ENCODE assay signal across 14 mouse cellular contexts in genomic region chr14:24216064-24216463, GRCm38 (mm10). TPM values are rescaled to one million over a fixed set of nuclear protein-coding genes. Genes with fewer than 3 reads are reported as not detected.
DNase-seq lines count a peak whose midpoint lies in the region; ATAC-seq and TF ChIP-seq lines count a peak whose summit lies in the region.
"Had no signal": no experiment of that assay in that cellular context is flagged by ENCODE, and none has a peak within 500 bp of the region (broad histone marks: within the 10 kb centered on the region; RNA-seq: fewer than 3 reads in every experiment).

No protein-coding gene starts in this region.

- no peak overlapping the region for H3K4me3 ChIP-seq in hindbrain, embryonic 16.5 days (ENCODE audit: low read length)
- H3K4me3 ChIP-seq in hindbrain, postnatal 0 days (ENCODE audit: low read length): no peak overlapping the region
- H3K4me3 ChIP-seq in embryonic facial prominence, embryonic 12.5 days: no peak overlapping the region
- no peak overlapping the region for H3K4me3 ChIP-seq in kidney, adult 2 months (ENCODE audit: insufficient read depth, low read depth, low read length)
- no peak overlapping the region for H3K4me3 ChIP-seq in limb, embryonic 10.5 days
- H3K4me3 ChIP-seq: erythroblast, embryonic 14.5 days; liver, embryonic 15.5 days had no signal

- no peaks in the 10 kb centered on the region for H3K27me3 ChIP-seq in hindbrain, embryonic 16.5 days (replicated peaks; ENCODE audit: control insufficient read depth, insufficient read depth, low read length)
- no peaks in the 10 kb centered on the region for H3K27me3 ChIP-seq in hindbrain, postnatal 0 days (ENCODE audit: insufficient read depth, low read length)
- no peaks in the 10 kb centered on the region for H3K27me3 ChIP-seq in embryonic facial prominence, embryonic 12.5 days
- no peaks in the 10 kb centered on the region for H3K27me3 ChIP-seq in kidney, adult 2 months (replicated peaks; ENCODE audit: control insufficient read depth, insufficient read depth, low read length)
- H3K27me3 ChIP-seq in limb, embryonic 10.5 days (ENCODE audit: low read depth, poor library complexity, severe bottlenecking): no peaks in the 10 kb centered on the region

- H3K36me3 ChIP-seq in hindbrain, embryonic 16.5 days (ENCODE audit: control insufficient read depth, insufficient read depth, low read length): no peaks in the 10 kb centered on the region
- no peaks in the 10 kb centered on the region for H3K36me3 ChIP-seq in hindbrain, postnatal 0 days (ENCODE audit: insufficient read depth, low read length)
- no peaks in the 10 kb centered on the region for H3K36me3 ChIP-seq in embryonic facial prominence, embryonic 12.5 days
- H3K36me3 ChIP-seq in kidney, adult 2 months (ENCODE audit: control insufficient read depth, insufficient read depth, low read length): no peaks in the 10 kb centered on the region
- no peaks in the 10 kb centered on the region for H3K36me3 ChIP-seq in limb, embryonic 10.5 days
- H3K36me3 ChIP-seq: liver, embryonic 15.5 days had no signal

- WGBS in hindbrain, embryonic 16.5 days: 73% methylated on average over 4 of the region's 4 CpGs
- 51% methylated on average over 4 of the region's 4 CpGs for WGBS in hindbrain, postnatal 0 days
- 21% methylated on average over 4 of the region's 4 CpGs for WGBS in embryonic facial prominence, embryonic 12.5 days
- WGBS in kidney, adult 2 months: 29% methylated on average over 4 of the region's 4 CpGs
- WGBS in limb, embryonic 10.5 days: 18% methylated on average over 4 of the region's 4 CpGs

- no peak for DNase-seq in hindbrain, postnatal 0 days (ENCODE audit: low spot score)
- peak; percentile 83 for DNase-seq in kidney, adult 2 months
- peak; percentile 56 for DNase-seq in limb, embryonic 10.5 days (ENCODE audit: low spot score)
- no peak for DNase-seq in adrenal gland, postnatal 36 days
- no peak for DNase-seq in left cerebral cortex, adult 8-10 months (ENCODE audit: low spot score in 2 of 2)
- DNase-seq in gastrocnemius, postnatal 25 days: no peak
- DNase-seq: cerebellum, adult 8-10 months; thymus, postnatal 25 days had no signal

- TF ChIP-seq CTCF in hindbrain, postnatal 0 days (IDR thresholded peaks at IDR 0.05; ENCODE audit: low read depth): no peak
- no peak for TF ChIP-seq CTCF in kidney, adult 2 months (conservative IDR thresholded peaks at IDR 0.05; ENCODE audit: insufficient read depth, insufficient read length, low read depth, low read length)

- no peak for TF ChIP-seq POLR2A in kidney, adult 2 months (IDR thresholded peaks at IDR 0.05; ENCODE audit: low read depth, low read length)

- H3K4me2 ChIP-seq in hindbrain, embryonic 16.5 days (ENCODE audit: low read length): no peak overlapping the region
- H3K4me2 ChIP-seq in hindbrain, postnatal 0 days (ENCODE audit: low read depth, low read length): no peak overlapping the region
- H3K4me2 ChIP-seq in embryonic facial prominence, embryonic 12.5 days (replicated peaks): no peak overlapping the region
- H3K4me2 ChIP-seq: liver, embryonic 15.5 days; midbrain, embryonic 11.5 days had no signal

- no peak overlapping the region; the same call in 1 of the 2 replicates for H3K9ac ChIP-seq in hindbrain, embryonic 16.5 days (ENCODE audit: low read depth, low read length)
- H3K9ac ChIP-seq in hindbrain, postnatal 0 days (replicated peaks; ENCODE audit: low read length): no peak overlapping the region
- H3K9ac ChIP-seq in embryonic facial prominence, embryonic 12.5 days: no peak overlapping the region
- H3K9ac ChIP-seq: liver, embryonic 15.5 days had no signal

- peak; percentile 27 for ATAC-seq in hindbrain, embryonic 16.5 days
- no peak for ATAC-seq in hindbrain, postnatal 0 days
- ATAC-seq in embryonic facial prominence, embryonic 12.5 days (ENCODE audit: insufficient number of reproducible peaks, insufficient read depth, low FRiP score, low TSS enrichment): no peak
- ATAC-seq: activated CD4-positive, CD25-positive, alpha-beta regulatory T cell, adult 4 months had no signal

- H3K27ac ChIP-seq in hindbrain, embryonic 16.5 days (ENCODE audit: low read depth, low read length): no peak overlapping the region
- no peak overlapping the region for H3K27ac ChIP-seq in hindbrain, postnatal 0 days
- H3K27ac ChIP-seq in embryonic facial prominence, embryonic 12.5 days: 0 out of 2 replicates have a peak overlapping the region, but pooled peaks have one; percentile 47
- H3K27ac ChIP-seq in kidney, adult 2 months (ENCODE audit: insufficient read depth, low read depth, low read length): peak overlapping the region; percentile 61
- H3K27ac ChIP-seq in limb, embryonic 10.5 days: peak overlapping the region; percentile 59
- H3K27ac ChIP-seq: liver, embryonic 15.5 days had no signal

- H3K9me3 ChIP-seq in hindbrain, embryonic 16.5 days (ENCODE audit: control insufficient read depth, low read length): no peaks in the 10 kb centered on the region
- H3K9me3 ChIP-seq in hindbrain, postnatal 0 days (ENCODE audit: low read length): no peaks in the 10 kb centered on the region
- no peaks in the 10 kb centered on the region for H3K9me3 ChIP-seq in embryonic facial prominence, embryonic 12.5 days
- no peaks in the 10 kb centered on the region for H3K9me3 ChIP-seq in limb, embryonic 10.5 days (replicated peaks)
- H3K9me3 ChIP-seq: liver, embryonic 15.5 days had no signal

- H3K4me1 ChIP-seq in hindbrain, embryonic 16.5 days (ENCODE audit: control insufficient read depth, insufficient read depth, low read depth, low read length): peaks cover 44% of the 10 kb centered on the region
- peaks cover 43% of the 10 kb centered on the region for H3K4me1 ChIP-seq in hindbrain, postnatal 0 days (ENCODE audit: insufficient read depth, low read length)
- peaks cover 83% of the 10 kb centered on the region for H3K4me1 ChIP-seq in embryonic facial prominence, embryonic 12.5 days
- H3K4me1 ChIP-seq in kidney, adult 2 months (ENCODE audit: control insufficient read depth, insufficient read depth, low read length): peaks cover 29% of the 10 kb centered on the region
- peaks cover 91% of the 10 kb centered on the region for H3K4me1 ChIP-seq in limb, embryonic 10.5 days

RNA-seq across cellular contexts. Expression of gene Dlg5, which starts 29.7 kb away (rescaled TPM):
- 18.4 and 21.0 TPM in 2 replicates for polyA plus RNA-seq in hindbrain, embryonic 16.5 days (2015; fragmentation: Nextera tagmentation; extraction: Ambion mirVana)
- total RNA-seq in hindbrain, postnatal 0 days (2014; rRNA removed): 51.2 and 52.9 TPM in 2 replicates
- 10.9 and 13.4 TPM in 2 replicates for polyA plus RNA-seq in hindbrain, postnatal 0 days (2015; fragmentation: Nextera tagmentation; extraction: Ambion mirVana)
- polyA plus RNA-seq in embryonic facial prominence, embryonic 12.5 days (2016; fragmentation: Nextera tagmentation; extraction: Ambion mirVana): 28.9 and 30.3 TPM in 2 replicates
- polyA plus RNA-seq in kidney, adult 2 months (2012; rRNA removed): 31.0 and 37.3 TPM in 2 replicates
- 23.7 and 32.6 TPM in 2 replicates for polyA plus RNA-seq in limb, embryonic 10.5 days (2016; fragmentation: Nextera tagmentation; extraction: Ambion mirVana)
- 10 to 100 TPM; 41.3 to 51.0 TPM for total RNA-seq in adrenal gland, postnatal 36 days (2021)
- 10 to 100 TPM; 30.9 to 42.0 (median 34.4) TPM for total RNA-seq in left cerebral cortex, adult 8-10 months (2022)
- total RNA-seq in gastrocnemius, postnatal 25 days (2021): 1 to 10 TPM; 6.7 to 7.0 TPM

Comparison
In these comparisons a context has a peak if more than half of its experiments do, and no peak if none do; other contexts are left out.
1. H3K27ac ChIP-seq: peak in embryonic facial prominence, embryonic 12.5 days (single experiment), kidney, adult 2 months (single experiment) and limb, embryonic 10.5 days (single experiment); none in hindbrain, embryonic 16.5 days (single experiment) and hindbrain, postnatal 0 days (single experiment).
2. DNase-seq: peak in kidney, adult 2 months (single experiment) and limb, embryonic 10.5 days (single experiment); none in hindbrain, postnatal 0 days (single experiment), adrenal gland, postnatal 36 days (0 of 2), left cerebral cortex, adult 8-10 months (0 of 2) and gastrocnemius, postnatal 25 days (single experiment).